Mouse (Mus musculus): ENCODE measurements around the gene Ptgdr.
"Not testable (repeated sequence)": the region's sequence is repeated elsewhere in the genome, so short reads cannot be mapped to it uniquely, and the experiment has no call there.

DNA sequence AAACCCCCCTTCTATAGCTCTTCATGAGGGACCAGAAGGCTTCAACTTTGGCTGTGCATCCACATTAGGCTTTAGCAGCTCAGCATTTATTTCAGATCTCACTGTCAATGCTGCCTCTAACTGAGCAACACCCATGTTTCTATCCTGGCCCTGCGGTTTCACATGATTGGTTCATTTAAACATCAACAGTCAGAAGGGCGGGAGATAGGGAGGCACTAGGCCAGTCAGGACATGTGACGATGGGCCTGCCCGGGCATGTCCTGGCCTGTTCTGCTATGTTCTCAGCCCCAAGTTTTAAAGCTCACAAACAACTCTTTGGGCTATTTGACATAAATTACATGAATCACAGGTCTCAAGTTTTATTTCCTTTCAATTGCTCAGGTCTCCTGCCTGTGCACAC lies 26.1 kb downstream of the Ptgdr start:
- not testable (repeated sequence) for TF ChIP-seq POLR2A (IDR thresholded peaks at IDR 0.05; ENCODE audit: borderline replicate concordance, extremely low read depth, insufficient read depth, insufficient read length, poor library complexity, severe bottlenecking); CTCF (IDR thresholded peaks at IDR 0.05; ENCODE audit: borderline replicate concordance, extremely low read depth, insufficient read depth, insufficient read length)

All from brain, embryonic 14.5 days (tissue).